Mouse (Mus musculus): Measurements from ENCODE around the gene Ttc28.

DNA sequence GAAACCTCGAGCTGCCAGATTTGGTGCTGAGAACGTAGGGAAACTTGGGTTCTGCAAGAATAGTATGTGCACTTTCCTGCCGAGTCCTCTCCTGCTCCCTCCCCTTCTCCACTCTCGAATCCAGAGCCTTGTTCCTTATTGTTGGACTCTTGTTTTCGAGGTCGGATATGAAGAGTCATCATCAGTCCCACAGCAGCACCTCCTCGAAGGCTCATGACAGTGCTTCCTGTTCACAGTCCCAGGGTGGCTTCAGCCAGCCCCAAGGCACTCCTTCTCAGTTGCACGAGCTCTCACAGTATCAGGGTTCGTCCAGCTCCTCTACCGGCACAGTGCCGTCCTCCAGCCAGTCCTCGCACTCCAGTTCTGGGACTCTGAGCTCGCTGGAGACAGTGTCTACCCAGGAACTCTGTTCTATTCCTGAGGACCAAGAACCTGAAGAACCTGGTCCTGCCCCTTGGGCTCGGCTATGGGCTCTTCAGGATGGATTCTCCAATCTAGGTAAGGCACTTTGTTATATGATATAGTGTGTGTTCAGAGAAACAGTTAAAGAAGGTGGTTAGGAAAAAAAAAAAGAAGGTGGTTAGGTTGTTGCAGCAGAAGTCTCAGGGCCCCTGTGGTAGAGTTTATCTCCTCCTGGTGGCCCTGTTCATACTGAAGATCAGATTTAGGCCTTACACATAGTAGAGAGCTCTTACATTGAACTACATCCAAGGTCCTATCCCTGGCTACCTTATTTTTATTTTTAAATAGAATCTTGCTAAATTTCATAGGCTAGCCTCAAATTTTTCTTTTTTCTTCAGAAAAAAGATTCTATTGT is 38.3 kb upstream of the Ttc28 start:
- TF ChIP-seq CTCF (IDR thresholded peaks at IDR 0.05; ENCODE audit: low read depth) (no peak; the same call in 1 of the 2 replicates), EP300 (IDR thresholded peaks at IDR 0.05; ENCODE audit: low read depth) (no peak)
